Mouse (Mus musculus) intestine, embryonic 14.5 days (tissue): ENCODE data around the gene Olfr267. TPM values are rescaled to one million over a fixed set of nuclear protein-coding genes. Genes with fewer than 3 reads are reported as not detected.

Experiments
- ATAC-seq: fragments of 200-750 bp; cut with Nextera tagmentation; replicated peaks from 2 replicates; pipeline ENCODE4 v1.8.0; 2017; ENCODE audit warnings: low read depth, moderate number of reproducible peaks, moderate TSS enrichment, moderate library complexity; ENCODE audit not compliant: low FRiP score, low TSS enrichment
- DNase-seq: peaks from one replicate; pipeline ENCODE4 v3.0.0-alpha.2; 2018; ENCODE audit warnings: low spot score
- H3K27ac ChIP-seq: fragments of 300-500 bp; sonication (generic); 2 replicates; pipeline ENCODE4 v1.5.1; 2014; ENCODE audit warnings: low read depth, mild to moderate bottlenecking, control low read depth
- H3K27me3 ChIP-seq: fragments of 300-500 bp; sonication (generic); replicated peaks from 2 replicates; pipeline ENCODE4 v1.6.1; 2014; ENCODE audit warnings: low read length, control low read depth; ENCODE audit not compliant: control insufficient read depth, insufficient read depth
- H3K36me3 ChIP-seq: fragments of 300-500 bp; sonication (generic); 2 replicates; pipeline ENCODE4 v1.6.1; 2014; ENCODE audit warnings: low read length, control low read depth; ENCODE audit not compliant: control insufficient read depth, insufficient read depth
- H3K4me1 ChIP-seq: fragments of 300-500 bp; sonication (generic); replicated peaks from 2 replicates; pipeline ENCODE4 v1.6.1; 2014; ENCODE audit warnings: low read length, control low read depth, mixed read lengths; ENCODE audit not compliant: control insufficient read depth, insufficient read depth
- H3K4me2 ChIP-seq: fragments of 300-500 bp; sonication (generic); 2 replicates; pipeline ENCODE4 v1.6.1; 2014; ENCODE audit warnings: low read length
- H3K4me3 ChIP-seq: fragments of 300-500 bp; sonication (generic); 2 replicates; pipeline ENCODE4 v1.5.1; 2014; ENCODE audit warnings: low read depth, low read length, control low read depth, mixed read lengths
- H3K9ac ChIP-seq: fragments of 300-500 bp; sonication (generic); 2 replicates; pipeline ENCODE4 v1.6.1; 2014; ENCODE audit warnings: mild to moderate bottlenecking, low read length
- H3K9me3 ChIP-seq: fragments of 300-500 bp; sonication (generic); 2 replicates; pipeline ENCODE4 v1.6.1; 2016; ENCODE audit warnings: low read length, control low read depth; ENCODE audit not compliant: control insufficient read depth
- WGBS: fragments of 180-500 bp; shearing (Covaris S2); extraction: QIAGEN DNeasy Blood & Tissue Kit; methylation state at CpG from one replicate; pipeline ENCODE4 v1.1.7; 2014; 5-methylcytosine and 5-hydroxymethylcytosine counted together
- polyA plus RNA-seq: library from polyadenylated mRNA; unstranded; fragments of >200 nt; fragmentation: Nextera tagmentation; extraction: Ambion mirVana; gene quantifications from 2 replicates; pipeline ENCODE4 v1.2.1, GENCODE M21; 2014

The Olfr267 gene
- 0.04 TPM in 1 of 2 replicates, not detected in the other for polyA plus RNA-seq

- H3K27ac ChIP-seq: no peak within 1 kb of the TSS
- no peak within 1 kb of the TSS for H3K4me3 ChIP-seq
- no peaks in the 10 kb centered on the region for H3K9me3 ChIP-seq
- DNase-seq (no peak), ATAC-seq (no peak)
- H3K27me3 ChIP-seq: no peaks in the 10 kb centered on the region
- H3K4me2 ChIP-seq: no peak within 1 kb of the TSS
- H3K4me1 ChIP-seq: no peaks in the 10 kb centered on the region
- no peaks in the 10 kb centered on the region for H3K36me3 ChIP-seq
- no peak within 1 kb of the TSS for H3K9ac ChIP-seq
These were observed at the start of gene Olfr267 for GRCm38 (mm10) chr4:58787616-58788015. Gene Olfr267, minus strand, starts transcription at chr4:58787716.

- no peak for DNase-seq
- no peak overlapping the region for H3K4me2 ChIP-seq
- H3K36me3 ChIP-seq: peaks cover 67% of the 10 kb centered on the region
These were observed 45.4 kb upstream of the Olfr267 start for GRCm38 (mm10) chr4:58832908-58833307.

GRCm38 (mm10) chr4:58825921-58826320 is 38.4 kb upstream of the Olfr267 start:
- Histone ChIP-seq H3K9ac (no peak overlapping the region), H3K36me3 (peaks cover 69% of the 10 kb centered on the region), H3K9me3 (no peaks in the 10 kb centered on the region), H3K27me3 (no peaks in the 10 kb centered on the region), H3K4me3 (no peak overlapping the region), H3K4me1 (no peaks in the 10 kb centered on the region), H3K4me2 (no peak overlapping the region), H3K27ac (no peak overlapping the region)
- 90% methylated on average over 4 of the region's 4 CpGs for WGBS
- ATAC-seq (no peak), DNase-seq (no peak)

More at GRCm38 (mm10) chr4:58832908-58833307, 45.4 kb upstream of the Olfr267 start:
- Histone ChIP-seq H3K27me3 (no peaks in the 10 kb centered on the region), H3K9me3 (no peaks in the 10 kb centered on the region), H3K4me1 (no peaks in the 10 kb centered on the region), H3K27ac (no peak overlapping the region), H3K9ac (no peak overlapping the region), H3K4me3 (no peak overlapping the region)
- no peak for ATAC-seq
- WGBS: 82% methylated on average over 3 of the region's 3 CpGs

- no peaks in the 10 kb centered on the region for H3K36me3 ChIP-seq
- H3K27ac ChIP-seq: no peak overlapping the region
- no peak overlapping the region for H3K4me2 ChIP-seq
- no peaks in the 10 kb centered on the region for H3K9me3 ChIP-seq
- no peak overlapping the region for H3K4me3 ChIP-seq
- no peaks in the 10 kb centered on the region for H3K4me1 ChIP-seq
- H3K27me3 ChIP-seq: no peaks in the 10 kb centered on the region
- WGBS: 42% methylated on average over 3 of the region's 3 CpGs
- DNase-seq: peak; percentile 57
- ATAC-seq: no peak; the same call in 1 of the 2 replicates
- no peak overlapping the region for H3K9ac ChIP-seq
These were observed 857 bp downstream of the Olfr267 start for GRCm38 (mm10) chr4:58786659-58787058.

GRCm38 (mm10) chr4:58763417-58763816 is 24.1 kb downstream of the Olfr267 start:
- no peaks in the 10 kb centered on the region for H3K36me3 ChIP-seq
- WGBS: 65% methylated on average over 3 of the region's 3 CpGs
- no peak overlapping the region for H3K9ac ChIP-seq
- no peaks in the 10 kb centered on the region for H3K4me1 ChIP-seq
- H3K4me3 ChIP-seq: no peak overlapping the region
- H3K9me3 ChIP-seq: no peaks in the 10 kb centered on the region
- H3K27ac ChIP-seq: no peak overlapping the region
- no peaks in the 10 kb centered on the region for H3K27me3 ChIP-seq
- DNase-seq (no peak), ATAC-seq (no peak)
- H3K4me2 ChIP-seq: no peak overlapping the region

GRCm38 (mm10) chr4:58749510-58749909 is 38.0 kb downstream of the Olfr267 start:
- ATAC-seq: no peak
- Histone ChIP-seq H3K27me3 (no peaks in the 10 kb centered on the region), H3K4me3 (no peak overlapping the region), H3K9me3 (no peaks in the 10 kb centered on the region), H3K4me1 (peaks cover 7% of the 10 kb centered on the region), H3K36me3 (no peaks in the 10 kb centered on the region), H3K9ac (no peak overlapping the region), H3K27ac (0 out of 2 replicates have a peak overlapping the region, but pooled peaks have one; percentile 70), H3K4me2 (no peak overlapping the region)
- 43% methylated on average over 2 of the region's 2 CpGs for WGBS
- DNase-seq: peak; percentile 43

- WGBS: 38% methylated on average over 10 of the region's 10 CpGs
- Histone ChIP-seq H3K9ac (no peak overlapping the region; the same call in 1 of the 2 replicates), H3K4me3 (no peak overlapping the region), H3K27ac (peak overlapping the region; percentile 70), H3K9me3 (no peaks in the 10 kb centered on the region), H3K4me2 (peak overlapping the region; percentile 31), H3K27me3 (no peaks in the 10 kb centered on the region), H3K36me3 (no peaks in the 10 kb centered on the region), H3K4me1 (peaks cover 7% of the 10 kb centered on the region)
- ATAC-seq (no peak), DNase-seq (peak; percentile 53)
These were observed 38.4 kb downstream of the Olfr267 start for GRCm38 (mm10) chr4:58749101-58749500.

GRCm38 (mm10) chr4:58745583-58746222 is 41.8 kb downstream of the Olfr267 start:
- DNase-seq: peak; percentile 60
- Histone ChIP-seq H3K36me3 (no peaks in the 10 kb centered on the region), H3K4me3 (no peak overlapping the region), H3K9ac (no peak overlapping the region), H3K27me3 (no peaks in the 10 kb centered on the region), H3K4me2 (no peak overlapping the region), H3K9me3 (no peaks in the 10 kb centered on the region), H3K4me1 (peaks cover 7% of the 10 kb centered on the region), H3K27ac (peak overlapping the region; percentile 47)
- 57% methylated on average over 7 of the region's 7 CpGs for WGBS
- ATAC-seq: peak; percentile 93
